Mouse (Mus musculus) C2C12 (cell line): ENCODE measurements around the gene BC048562.

Experiments
- CEBPB ChIP-seq: IDR thresholded peaks from one replicate; pipeline ENCODE4 v1.6.1; 2011; ENCODE audit warnings: low read depth, mild to moderate bottlenecking, control low read depth, moderate library complexity
- CTCF ChIP-seq: IDR thresholded peaks from one replicate; pipeline ENCODE4 v1.5.1; 2011; ENCODE audit not compliant: control insufficient read depth, insufficient read depth, insufficient read length
- FOSL1 ChIP-seq: IDR thresholded peaks from one replicate; pipeline ENCODE4 v1.8.0; 2011; ENCODE audit warnings: mild to moderate bottlenecking, low read length; ENCODE audit not compliant: poor library complexity, insufficient read depth, severe bottlenecking
- MAX ChIP-seq: IDR thresholded peaks from one replicate; pipeline ENCODE4 v1.6.1; 2011; ENCODE audit warnings: mild to moderate bottlenecking, control low read depth
- MYOD1 ChIP-seq: IDR thresholded peaks from one replicate; pipeline ENCODE4 v1.6.1; 2011; ENCODE audit warnings: low read depth; ENCODE audit not compliant: control insufficient read depth, insufficient read length
- MYOG ChIP-seq: IDR thresholded peaks from one replicate; pipeline ENCODE4 v1.6.1; 2011; ENCODE audit not compliant: control insufficient read depth, insufficient read length; ENCODE audit errors: extremely low read depth
- USF1 ChIP-seq: IDR thresholded peaks from one replicate; pipeline ENCODE4 v1.6.1; 2011; ENCODE audit warnings: low read depth, mild to moderate bottlenecking, control low read depth, moderate library complexity

DNA sequence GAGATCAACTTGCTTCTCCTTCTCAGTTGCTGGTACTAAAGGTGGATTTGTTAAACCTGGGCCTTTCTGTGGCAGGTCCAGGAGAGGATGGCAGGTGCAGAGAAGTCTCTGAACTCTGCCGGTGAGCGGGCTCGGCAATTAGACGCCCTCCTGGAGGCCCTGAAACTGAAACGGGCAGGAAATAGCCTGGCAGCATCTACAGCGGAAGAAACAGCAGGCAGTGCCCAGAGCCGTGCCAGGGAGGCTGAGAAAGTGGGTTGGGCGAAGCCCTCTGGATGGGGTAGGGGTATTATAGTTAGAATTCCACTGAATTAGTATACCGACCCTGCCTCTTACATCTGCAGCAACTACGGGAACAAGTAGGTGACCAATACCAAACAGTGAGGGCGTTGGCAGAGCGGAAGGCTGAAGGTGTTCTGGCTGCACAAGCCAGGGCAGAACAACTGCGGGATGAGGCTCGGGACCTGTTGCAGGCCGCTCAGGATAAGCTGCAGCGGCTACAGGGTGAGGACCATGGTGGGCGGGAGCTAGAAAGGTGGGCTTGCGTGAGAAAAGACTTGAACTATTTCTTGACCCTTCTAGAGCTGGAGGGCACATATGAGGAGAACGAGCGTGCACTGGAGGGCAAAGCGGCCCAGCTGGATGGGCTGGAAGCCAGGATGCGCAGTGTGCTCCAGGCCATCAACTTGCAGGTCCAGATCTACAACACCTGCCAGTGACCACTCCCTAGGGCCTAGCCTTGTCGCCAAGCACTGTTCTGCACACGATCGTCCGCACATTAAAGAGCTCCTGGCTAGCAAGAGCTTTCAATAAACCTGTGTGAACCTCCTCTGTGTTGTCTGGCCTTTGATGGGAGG lies 53.6 kb downstream of the BC048562 start:
- no peak for TF ChIP-seq CTCF
- no peak for TF ChIP-seq USF1
- TF ChIP-seq MAX: no peak
- TF ChIP-seq MYOD1: no peak
- TF ChIP-seq FOSL1: no peak
- TF ChIP-seq MYOG: no peak
- TF ChIP-seq CEBPB: no peak
